In the genomic region with DNA sequence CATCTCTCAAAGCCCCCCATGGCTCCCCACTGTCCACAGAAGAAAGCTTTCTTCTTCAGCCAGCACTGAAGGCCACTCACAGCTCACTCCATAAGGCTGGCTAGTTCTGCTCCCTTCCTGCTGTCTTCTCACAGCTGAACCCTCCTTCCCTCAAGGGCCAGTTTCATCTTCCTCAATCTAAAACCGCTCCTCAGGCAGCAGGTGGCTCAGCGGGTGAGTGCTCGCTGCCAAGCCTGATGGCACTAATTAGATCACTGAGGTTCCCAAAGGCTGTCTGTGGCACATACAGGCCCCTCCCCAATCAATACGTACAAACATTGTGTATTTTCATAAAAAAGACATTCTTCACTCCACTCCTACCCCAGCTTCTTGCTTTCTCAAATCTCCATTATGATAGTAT, we compare ENCODE assay signal across 16 mouse cellular contexts. TPM values are rescaled to one million over a fixed set of nuclear protein-coding genes. Genes with fewer than 3 reads are reported as not detected.
A peak's percentile ranks its signal among the peaks of the same experiment; 100 is the strongest.
DNase-seq lines count a peak whose midpoint lies in the region; ATAC-seq lines count a peak whose summit lies in the region.
"Had no signal": no experiment of that assay in that cellular context is flagged by ENCODE, and none has a peak within 500 bp of the region (broad histone marks: within the 10 kb centered on the region; RNA-seq: fewer than 3 reads in every experiment).

No protein-coding gene starts in this region.

- H3K9ac ChIP-seq in heart, embryonic 11.5 days (ENCODE audit: low read depth, low read length), result 0 out of 2 replicates have a peak overlapping the region, but pooled peaks have one; percentile 44
- H3K9ac ChIP-seq: embryonic facial prominence, embryonic 15.5 days; hindbrain, embryonic 15.5 days; liver, postnatal 0 days had no signal

- peak overlapping the region; percentile 18; the same call in 1 of the 2 replicates for H3K4me2 ChIP-seq in heart, embryonic 11.5 days
- H3K4me2 ChIP-seq: embryonic facial prominence, embryonic 15.5 days; hindbrain, embryonic 15.5 days had no signal

- ATAC-seq in heart, embryonic 11.5 days (replicated peaks; ENCODE audit: insufficient number of reproducible peaks, low FRiP score, low TSS enrichment), result no peak
- peak; percentile 81 for ATAC-seq in common myeloid progenitor, adult 5-6 weeks (replicated peaks; ENCODE audit: low read depth, poor library complexity, severe bottlenecking)
- ATAC-seq: liver, postnatal 0 days; Patski had no signal

- 75% methylated on average over 4 of the region's 4 CpGs for WGBS in heart, embryonic 11.5 days (ENCODE audit: insufficient replicate concordance)

- H3K27me3 ChIP-seq in heart, embryonic 11.5 days (ENCODE audit: control insufficient read depth, insufficient read depth, low read length), result no peaks in the 10 kb centered on the region
- no peaks in the 10 kb centered on the region; the same call in 1 of the 2 replicates for H3K27me3 ChIP-seq in splenic B cell, adult 2 months (ENCODE audit: control insufficient read depth, insufficient read depth, low read length, poor library complexity, severe bottlenecking)
- H3K27me3 ChIP-seq: embryonic facial prominence, embryonic 15.5 days; hindbrain, embryonic 15.5 days; Patski had no signal

- H3K9me3 ChIP-seq in heart, embryonic 11.5 days (replicated peaks; ENCODE audit: control insufficient read depth, low read length), result no peaks in the 10 kb centered on the region
- H3K9me3 ChIP-seq: embryonic facial prominence, embryonic 15.5 days; hindbrain, embryonic 15.5 days had no signal

- no peak for DNase-seq in heart, adult 8-10 months (ENCODE audit: low spot score)
- DNase-seq in spleen, postnatal 36 days (ENCODE audit: low spot score in 2 of 2), result peak; percentile 57
- DNase-seq in spleen, adult 12 weeks (ENCODE audit: low spot score), result no peak
- DNase-seq in splenic B cell, adult 2 months (ENCODE audit: low read depth, low spot score), result peak; percentile 70
- DNase-seq in lung, adult 18-20 months, result no peak
- no peak for DNase-seq in liver
- DNase-seq: adrenal gland, adult 8-10 months; kidney, adult 9 months; liver, postnatal 0 days; right cerebral cortex, postnatal 25 days had no signal

- no peak overlapping the region for H3K27ac ChIP-seq in heart, embryonic 11.5 days (ENCODE audit: low read depth, low read length)
- H3K27ac ChIP-seq: embryonic facial prominence, embryonic 15.5 days; hindbrain, embryonic 15.5 days; stomach, postnatal 0 days had no signal

- H3K4me1 ChIP-seq in heart, embryonic 11.5 days (ENCODE audit: control insufficient read depth, insufficient read depth, low read length), result peaks cover 36% of the 10 kb centered on the region

- H3K36me3 ChIP-seq in heart, embryonic 11.5 days (ENCODE audit: control insufficient read depth, insufficient read depth, low read length), result no peaks in the 10 kb centered on the region
- H3K36me3 ChIP-seq in splenic B cell, adult 2 months (ENCODE audit: control insufficient read depth, insufficient read depth, low read length, poor library complexity, severe bottlenecking), result no peaks in the 10 kb centered on the region
- H3K36me3 ChIP-seq: embryonic facial prominence, embryonic 15.5 days; hindbrain, embryonic 15.5 days had no signal

- no peak overlapping the region for H3K4me3 ChIP-seq in heart, embryonic 11.5 days (ENCODE audit: low read depth, low read length)
- H3K4me3 ChIP-seq: embryonic facial prominence, embryonic 15.5 days; hindbrain, embryonic 15.5 days had no signal

RNA-seq across cellular contexts. Expression of a gene that starts 22.5 kb away (rescaled TPM):
- polyA plus RNA-seq in heart, embryonic 11.5 days (2014; fragmentation: Nextera tagmentation; extraction: Ambion mirVana), result 147 and 191 TPM in 2 replicates
- 100 to 1,000 TPM; 705 to 904 (median 868) TPM for total RNA-seq in heart, adult 8-10 months (2022)
- 14.1 and 23.1 TPM in 2 replicates for total RNA-seq in common myeloid progenitor, adult 5-6 weeks (2017)

RNA-seq across cellular contexts. Expression of a gene that starts 40.5 kb away (rescaled TPM):
- 7.3 and 9.4 TPM in 2 replicates for polyA plus RNA-seq in heart, embryonic 11.5 days (2014; fragmentation: Nextera tagmentation; extraction: Ambion mirVana)
- 1 to 10 TPM; 2.8 to 6.2 (median 3.6) TPM for total RNA-seq in heart, adult 8-10 months (2022)
- 53.1 and 60.7 TPM in 2 replicates for total RNA-seq in common myeloid progenitor, adult 5-6 weeks (2017)

Comparison
In these comparisons a context has a peak if more than half of its experiments do, and no peak if none do; other contexts are left out.
1. DNase-seq: peak in spleen, postnatal 36 days (2 of 2) and splenic B cell, adult 2 months (single experiment); none in heart, adult 8-10 months (single experiment), spleen, adult 12 weeks (single experiment), lung, adult 18-20 months (0 of 2) and liver (single experiment).
2. RNA of a gene that starts 22.5 kb away (total RNA-seq): 705 to 904 TPM in heart, adult 8-10 months; 14.1 to 23.1 TPM in common myeloid progenitor, adult 5-6 weeks; every median in the first group is over 10 times any median in the second.